Comparison of ENCODE assay signal across 8 mouse cellular contexts in genomic region chrX:169997854-169998456, GRCm38 (mm10). TPM values are rescaled to one million over a fixed set of nuclear protein-coding genes. Genes with fewer than 3 reads are reported as not detected.
DNase-seq lines count a peak whose midpoint lies in the region; ATAC-seq and TF ChIP-seq lines count a peak whose summit lies in the region.
"Not testable (repeated sequence)": the region's sequence is repeated elsewhere in the genome, so short reads cannot be mapped to it uniquely, and the experiment has no call there.

No protein-coding gene starts in this region.

- peak; percentile 100 for DNase-seq in c-Kit-positive CD71-positive TER-119-positive erythroid progenitor cells, embryonic 14.5 days (ENCODE audit: low spot score)
- DNase-seq in heart, postnatal 0 days (ENCODE audit: low spot score) = peak; percentile 55
- peak; percentile 100 for DNase-seq in kidney, postnatal 4 days

- H3K27ac ChIP-seq in forebrain, embryonic 12.5 days = peak overlapping the region; percentile 88; the same call in 1 of the 2 replicates
- peak overlapping the region; percentile 56 for H3K27ac ChIP-seq in heart, postnatal 0 days (ENCODE audit: low read depth)
- not testable (repeated sequence) for H3K27ac ChIP-seq in liver, embryonic 16.5 days (ENCODE audit: low read length)
- H3K27ac ChIP-seq in neural tube, embryonic 13.5 days (replicated peaks) = peak overlapping the region; percentile 89
- H3K27ac ChIP-seq in testis, adult 2 months (ENCODE audit: control insufficient read depth, insufficient read depth, low read depth, low read length) = peak overlapping the region; percentile 89

- not testable (repeated sequence) for TF ChIP-seq CTCF in E14TG2a.4 (conservative IDR thresholded peaks at IDR 0.05; ENCODE audit: low read length); heart, postnatal 0 days (IDR thresholded peaks at IDR 0.05; ENCODE audit: low read depth); testis, adult 2 months (IDR thresholded peaks at IDR 0.05; ENCODE audit: control insufficient read depth, insufficient read depth, insufficient replicate concordance, low read depth, low read length)

- H3K4me1 ChIP-seq in E14TG2a.4 (replicated peaks; ENCODE audit: low read depth, low read length) = peaks cover 46% of the 10 kb centered on the region
- H3K4me1 ChIP-seq in forebrain, embryonic 12.5 days; heart, postnatal 0 days (ENCODE audit: control insufficient read depth, insufficient read depth); liver, embryonic 16.5 days (ENCODE audit: control insufficient read depth, low read depth, low read length); neural tube, embryonic 13.5 days (replicated peaks); testis, adult 2 months (ENCODE audit: control insufficient read depth, insufficient read depth, low read length): not testable (repeated sequence)

- peak overlapping the region; percentile 88 for H3K4me3 ChIP-seq in E14TG2a.4 (replicated peaks; ENCODE audit: low read length)
- H3K4me3 ChIP-seq in forebrain, embryonic 12.5 days (replicated peaks) = not testable (repeated sequence)
- peak overlapping the region; percentile 47 for H3K4me3 ChIP-seq in heart, postnatal 0 days (ENCODE audit: low read depth, low read length)
- peak overlapping the region; percentile 46 for H3K4me3 ChIP-seq in liver, embryonic 16.5 days (ENCODE audit: low read depth, low read length)
- peak overlapping the region; percentile 45 for H3K4me3 ChIP-seq in neural tube, embryonic 13.5 days
- H3K4me3 ChIP-seq in testis, adult 2 months (ENCODE audit: control insufficient read depth, low read depth, low read length) = peak overlapping the region; percentile 62

- not testable (repeated sequence) for H3K9ac ChIP-seq in forebrain, embryonic 12.5 days; liver, embryonic 16.5 days (ENCODE audit: low read depth, low read length)
- peak overlapping the region; percentile 41 for H3K9ac ChIP-seq in heart, postnatal 0 days (replicated peaks; ENCODE audit: low read depth, low read length)
- H3K9ac ChIP-seq in neural tube, embryonic 13.5 days = peak overlapping the region; percentile 69

- H3K9me3 ChIP-seq in E14TG2a.4 (ENCODE audit: low read length) = peaks cover 57% of the 10 kb centered on the region
- H3K9me3 ChIP-seq in forebrain, embryonic 12.5 days; liver, embryonic 16.5 days (replicated peaks; ENCODE audit: control insufficient read depth, low read length); neural tube, embryonic 13.5 days: not testable (repeated sequence)
- peaks cover 24% of the 10 kb centered on the region for H3K9me3 ChIP-seq in heart, postnatal 0 days (replicated peaks; ENCODE audit: control insufficient read depth, low read length)

- 20% methylated on average over 14 of the region's 37 CpGs for WGBS in forebrain, embryonic 12.5 days
- WGBS in heart, postnatal 0 days = 54% methylated on average over 37 of the region's 37 CpGs
- 19% methylated on average over 11 of the region's 37 CpGs for WGBS in liver, embryonic 16.5 days (ENCODE audit: insufficient replicate concordance)
- WGBS in neural tube, embryonic 13.5 days = 2% methylated on average over 10 of the region's 37 CpGs

- peak; percentile 92 for ATAC-seq in forebrain, embryonic 12.5 days (ENCODE audit: low FRiP score)
- peak; percentile 81 for ATAC-seq in heart, postnatal 0 days (ENCODE audit: insufficient read depth, low read depth)
- ATAC-seq in liver, embryonic 16.5 days (ENCODE audit: low read depth) = peak; percentile 90
- ATAC-seq in neural tube, embryonic 13.5 days (ENCODE audit: low read depth) = peak; percentile 95

- TF ChIP-seq POLR2A in testis, adult 2 months (IDR thresholded peaks at IDR 0.05; ENCODE audit: control insufficient read depth, low read depth, low read length) = not testable (repeated sequence)

- TF ChIP-seq EP300 in heart, postnatal 0 days (IDR thresholded peaks at IDR 0.05; ENCODE audit: low read depth) = not testable (repeated sequence)

- peak overlapping the region; percentile 50; the same call in 1 of the 2 replicates for H3K4me2 ChIP-seq in forebrain, embryonic 12.5 days
- H3K4me2 ChIP-seq in heart, postnatal 0 days (ENCODE audit: low read depth, low read length) = peak overlapping the region; percentile 86
- peak overlapping the region; percentile 67 for H3K4me2 ChIP-seq in liver, embryonic 16.5 days (ENCODE audit: low read depth, low read length)
- H3K4me2 ChIP-seq in neural tube, embryonic 13.5 days = peak overlapping the region; percentile 75

- peaks cover 23% of the 10 kb centered on the region for H3K36me3 ChIP-seq in E14TG2a.4 (ENCODE audit: insufficient read depth, low read length)
- H3K36me3 ChIP-seq in forebrain, embryonic 12.5 days (replicated peaks); heart, postnatal 0 days (replicated peaks; ENCODE audit: control insufficient read depth, insufficient read depth, low read length); liver, embryonic 16.5 days (ENCODE audit: control insufficient read depth, insufficient read depth); neural tube, embryonic 13.5 days; testis, adult 2 months (ENCODE audit: control insufficient read depth, insufficient read depth, low read length): not testable (repeated sequence)

- peaks cover 49% of the 10 kb centered on the region for H3K27me3 ChIP-seq in E14TG2a.4 (ENCODE audit: insufficient read depth, low read length)
- not testable (repeated sequence) for H3K27me3 ChIP-seq in forebrain, embryonic 12.5 days; heart, postnatal 0 days (ENCODE audit: control insufficient read depth, insufficient read depth, low read length); liver, embryonic 16.5 days (ENCODE audit: control insufficient read depth, insufficient read depth, low read depth, low read length); neural tube, embryonic 13.5 days; testis, adult 2 months (ENCODE audit: control insufficient read depth, insufficient read depth, low read length)

RNA-seq across cellular contexts. Expression of gene Gm21887, which starts 11.5 kb away (rescaled TPM):
- polyA plus RNA-seq in forebrain, embryonic 12.5 days (2016; fragmentation: Nextera tagmentation; extraction: Ambion mirVana) = 181 and 277 TPM in 2 replicates
- 0.88 and 16.5 TPM in 2 replicates for total RNA-seq in heart, postnatal 0 days (2014; rRNA removed; ENCODE audit: low replicate concordance)
- polyA plus RNA-seq in heart, postnatal 0 days (2015; fragmentation: Nextera tagmentation; extraction: Ambion mirVana) = 32.6 and 63.9 TPM in 2 replicates
- polyA plus RNA-seq in liver, embryonic 16.5 days (2015; fragmentation: Nextera tagmentation; extraction: Ambion mirVana) = 58.5 and 73.3 TPM in 2 replicates
- polyA plus RNA-seq in neural tube, embryonic 13.5 days (2015; fragmentation: Nextera tagmentation; extraction: Ambion mirVana) = 139 and 172 TPM in 2 replicates
- polyA plus RNA-seq in testis, adult 2 months (2012; rRNA removed) = 44.3 and 111 TPM in 2 replicates
